29 mouse cellular contexts compared by ENCODE assay signal in the genomic region with DNA sequence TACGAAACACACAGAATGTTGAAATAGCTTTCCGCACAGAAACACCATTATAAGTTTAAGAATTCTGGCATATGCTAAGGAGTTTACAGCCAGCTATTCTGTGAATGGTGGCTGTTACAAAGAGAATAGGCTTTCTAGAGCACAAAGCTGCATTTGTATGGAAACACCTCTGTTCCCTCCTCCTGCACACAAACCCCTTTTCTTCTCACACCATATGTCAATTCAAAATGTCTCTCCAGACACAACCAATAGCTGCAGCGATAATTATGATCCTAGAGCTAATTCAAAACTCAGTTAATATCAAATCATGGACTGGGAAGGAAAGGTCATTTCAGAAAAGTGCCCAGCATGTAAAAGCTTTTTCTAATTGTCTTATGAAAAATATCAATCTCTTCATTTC.
DNase-seq lines count a peak whose midpoint lies in the region; ATAC-seq and TF ChIP-seq lines count a peak whose summit lies in the region.
"Had no signal": no experiment of that assay in that cellular context is flagged by ENCODE, and none has a peak within 500 bp of the region (broad histone marks: within the 10 kb centered on the region; RNA-seq: fewer than 3 reads in every experiment).

No protein-coding gene starts in this region.

- no peaks in the 10 kb centered on the region for H3K9me3 ChIP-seq in forebrain, embryonic 14.5 days (replicated peaks; ENCODE audit: control insufficient read depth, low read length)
- no peaks in the 10 kb centered on the region for H3K9me3 ChIP-seq in forebrain, embryonic 12.5 days
- H3K9me3 ChIP-seq in midbrain, embryonic 11.5 days (ENCODE audit: control insufficient read depth, low read length), result no peaks in the 10 kb centered on the region
- H3K9me3 ChIP-seq in midbrain, embryonic 10.5 days (replicated peaks), result no peaks in the 10 kb centered on the region
- no peaks in the 10 kb centered on the region for H3K9me3 ChIP-seq in forebrain, postnatal 0 days (ENCODE audit: low read length)
- H3K9me3 ChIP-seq: G1E; heart, embryonic 10.5 days; heart, embryonic 15.5 days; limb, embryonic 12.5 days; neural tube, embryonic 13.5 days had no signal

- H3K4me2 ChIP-seq in forebrain, embryonic 14.5 days (ENCODE audit: low read length), result no peak overlapping the region
- H3K4me2 ChIP-seq in forebrain, embryonic 12.5 days, result no peak overlapping the region
- no peak overlapping the region for H3K4me2 ChIP-seq in midbrain, embryonic 11.5 days
- H3K4me2 ChIP-seq in forebrain, postnatal 0 days (ENCODE audit: low read depth), result no peak overlapping the region
- H3K4me2 ChIP-seq: heart, embryonic 15.5 days; limb, embryonic 12.5 days; liver, embryonic 11.5 days; neural tube, embryonic 13.5 days had no signal

- TF ChIP-seq CTCF in forebrain, postnatal 0 days (IDR thresholded peaks at IDR 0.05; ENCODE audit: low read depth), result no peak

- peak; percentile 55 for DNase-seq in forebrain, embryonic 14.5 days (ENCODE audit: low spot score)
- DNase-seq in midbrain, embryonic 11.5 days (ENCODE audit: low spot score, missing footprints), result peak; percentile 54
- no peak for DNase-seq in midbrain, embryonic 10.5 days (ENCODE audit: low spot score)
- no peak for DNase-seq in forebrain, postnatal 0 days
- DNase-seq in left cerebral cortex, adult 9 months (ENCODE audit: low spot score in 2 of 2), result no peak
- no peak for DNase-seq in adrenal gland, adult 2 months
- DNase-seq: adrenal gland, postnatal 10 days; cerebellum, adult 18-20 months; cerebellum, postnatal 10 days; gastrocnemius, postnatal 25 days; heart, adult 11 months; kidney, adult 18-20 months; kidney, postnatal 4 days; lung, postnatal 4 days; spleen, adult 18-20 months; thymus, adult 18-20 months; thymus, postnatal 25 days had no signal

- H3K36me3 ChIP-seq in forebrain, embryonic 14.5 days (ENCODE audit: control insufficient read depth, insufficient read depth, low read length), result no peaks in the 10 kb centered on the region
- H3K36me3 ChIP-seq in forebrain, embryonic 12.5 days (replicated peaks), result no peaks in the 10 kb centered on the region
- no peaks in the 10 kb centered on the region for H3K36me3 ChIP-seq in midbrain, embryonic 11.5 days (ENCODE audit: control insufficient read depth, insufficient read depth, low read length)
- H3K36me3 ChIP-seq in midbrain, embryonic 10.5 days, result no peaks in the 10 kb centered on the region
- H3K36me3 ChIP-seq in forebrain, postnatal 0 days (ENCODE audit: insufficient read depth), result no peaks in the 10 kb centered on the region
- H3K36me3 ChIP-seq: G1E; heart, embryonic 10.5 days; heart, embryonic 15.5 days; limb, embryonic 12.5 days; neural tube, embryonic 13.5 days had no signal

- no peaks in the 10 kb centered on the region for H3K27me3 ChIP-seq in forebrain, embryonic 14.5 days (replicated peaks; ENCODE audit: control insufficient read depth, insufficient read depth, low read length)
- no peaks in the 10 kb centered on the region for H3K27me3 ChIP-seq in forebrain, embryonic 12.5 days
- no peaks in the 10 kb centered on the region for H3K27me3 ChIP-seq in midbrain, embryonic 11.5 days (ENCODE audit: control insufficient read depth, insufficient read depth, low read length)
- H3K27me3 ChIP-seq in midbrain, embryonic 10.5 days (ENCODE audit: low read depth, poor library complexity, severe bottlenecking), result no peaks in the 10 kb centered on the region
- H3K27me3 ChIP-seq in forebrain, postnatal 0 days (ENCODE audit: insufficient read depth, low read length), result no peaks in the 10 kb centered on the region
- H3K27me3 ChIP-seq: heart, embryonic 15.5 days; limb, embryonic 12.5 days; neural tube, embryonic 13.5 days had no signal

- no peak overlapping the region for H3K27ac ChIP-seq in forebrain, embryonic 14.5 days (ENCODE audit: low read depth, low read length)
- no peak overlapping the region for H3K27ac ChIP-seq in forebrain, embryonic 12.5 days
- H3K27ac ChIP-seq in midbrain, embryonic 11.5 days (ENCODE audit: low read depth, low read length), result no peak overlapping the region
- H3K27ac ChIP-seq in midbrain, embryonic 10.5 days (replicated peaks), result no peak overlapping the region
- no peak overlapping the region for H3K27ac ChIP-seq in forebrain, postnatal 0 days (ENCODE audit: low read depth, low read length)
- H3K27ac ChIP-seq: heart, embryonic 10.5 days; heart, embryonic 15.5 days; kidney, postnatal 0 days; neural tube, embryonic 13.5 days had no signal

- no peak overlapping the region for H3K4me3 ChIP-seq in forebrain, embryonic 14.5 days (ENCODE audit: low read depth, low read length)
- no peak overlapping the region for H3K4me3 ChIP-seq in forebrain, embryonic 12.5 days (replicated peaks)
- no peak overlapping the region for H3K4me3 ChIP-seq in midbrain, embryonic 11.5 days (ENCODE audit: low read depth, low read length)
- no peak overlapping the region for H3K4me3 ChIP-seq in midbrain, embryonic 10.5 days
- H3K4me3 ChIP-seq in forebrain, postnatal 0 days (ENCODE audit: low read depth, low read length), result no peak overlapping the region
- H3K4me3 ChIP-seq: erythroblast, embryonic 14.5 days; heart, embryonic 10.5 days; heart, embryonic 15.5 days; limb, embryonic 12.5 days; myocyte; neural tube, embryonic 13.5 days had no signal

- H3K9ac ChIP-seq in forebrain, embryonic 14.5 days (ENCODE audit: low read length), result no peak overlapping the region
- no peak overlapping the region for H3K9ac ChIP-seq in forebrain, embryonic 12.5 days
- no peak overlapping the region for H3K9ac ChIP-seq in midbrain, embryonic 11.5 days (ENCODE audit: low read length)
- H3K9ac ChIP-seq in forebrain, postnatal 0 days, result no peak overlapping the region
- H3K9ac ChIP-seq: heart, embryonic 15.5 days; limb, embryonic 12.5 days; neural tube, embryonic 13.5 days had no signal

- 13% methylated on average over 3 of the region's 3 CpGs for WGBS in forebrain, embryonic 14.5 days
- WGBS in forebrain, embryonic 12.5 days, result 34% methylated on average over 3 of the region's 3 CpGs
- WGBS in midbrain, embryonic 11.5 days, result 72% methylated on average over 3 of the region's 3 CpGs
- WGBS in midbrain, embryonic 10.5 days, result 85% methylated on average over 3 of the region's 3 CpGs
- 12% methylated on average over 3 of the region's 3 CpGs for WGBS in forebrain, postnatal 0 days

- peak; percentile 72; the same call in 1 of the 2 replicates for ATAC-seq in forebrain, embryonic 14.5 days
- ATAC-seq in forebrain, embryonic 12.5 days (ENCODE audit: low FRiP score), result no peak; the same call in 1 of the 2 replicates
- no peak; the same call in 1 of the 2 replicates for ATAC-seq in midbrain, embryonic 11.5 days (ENCODE audit: low FRiP score)
- ATAC-seq in forebrain, postnatal 0 days, result 0 out of 2 replicates have a peak, but pooled peaks have one; percentile 18
- ATAC-seq: hindbrain, embryonic 16.5 days; lung, postnatal 0 days had no signal

- peaks cover 7% of the 10 kb centered on the region; the same call in 1 of the 2 replicates for H3K4me1 ChIP-seq in forebrain, embryonic 14.5 days (ENCODE audit: control insufficient read depth, insufficient read depth, low read length)
- H3K4me1 ChIP-seq in forebrain, embryonic 12.5 days, result peaks cover 4% of the 10 kb centered on the region; the same call in 1 of the 2 replicates
- H3K4me1 ChIP-seq in midbrain, embryonic 11.5 days (ENCODE audit: control insufficient read depth, insufficient read depth, low read length), result 0 out of 2 replicates have a peak, but pooled peaks cover 2% of the 10 kb centered on the region
- peaks cover 11% of the 10 kb centered on the region for H3K4me1 ChIP-seq in midbrain, embryonic 10.5 days
- no peaks in the 10 kb centered on the region for H3K4me1 ChIP-seq in forebrain, postnatal 0 days (ENCODE audit: insufficient read depth)
- H3K4me1 ChIP-seq: heart, embryonic 10.5 days; heart, embryonic 15.5 days had no signal

Comparison
In these comparisons a context has a peak if more than half of its experiments do, and no peak if none do; other contexts are left out.
1. ATAC-seq: peak in forebrain, embryonic 14.5 days (single experiment) and forebrain, postnatal 0 days (single experiment); none in forebrain, embryonic 12.5 days (single experiment) and midbrain, embryonic 11.5 days (single experiment).
2. DNase-seq: peak in forebrain, embryonic 14.5 days (single experiment) and midbrain, embryonic 11.5 days (single experiment); none in midbrain, embryonic 10.5 days (single experiment), forebrain, postnatal 0 days (single experiment), left cerebral cortex, adult 9 months (0 of 2) and adrenal gland, adult 2 months (single experiment).